Mouse (Mus musculus) 3T3-L1 (cell line): ENCODE results near the gene Bcan.

Experiments used
- DNase-seq: peaks from one replicate; pipeline ENCODE4 v3.0.0-alpha.2; 2015; ENCODE audit warnings: low read depth, low spot score

The Bcan gene

GRCm38 (mm10) chr3:88000181-88000580 is at the start of gene Bcan:
TSS of gene Bcan (minus strand) at chr3:88000230.
- no peak for DNase-seq

GRCm38 (mm10) chr3:88049532-88049931 is 49.5 kb upstream of the Bcan start:
- DNase-seq: no peak

- peak; percentile 98 for DNase-seq
Measured at GRCm38 (mm10) chr3:88042661-88043421, 42.8 kb upstream of the Bcan start, which contains the start of gene Gpatch4. TSS of gene Gpatch4 (plus strand) at chr3:88043108.

DNA sequence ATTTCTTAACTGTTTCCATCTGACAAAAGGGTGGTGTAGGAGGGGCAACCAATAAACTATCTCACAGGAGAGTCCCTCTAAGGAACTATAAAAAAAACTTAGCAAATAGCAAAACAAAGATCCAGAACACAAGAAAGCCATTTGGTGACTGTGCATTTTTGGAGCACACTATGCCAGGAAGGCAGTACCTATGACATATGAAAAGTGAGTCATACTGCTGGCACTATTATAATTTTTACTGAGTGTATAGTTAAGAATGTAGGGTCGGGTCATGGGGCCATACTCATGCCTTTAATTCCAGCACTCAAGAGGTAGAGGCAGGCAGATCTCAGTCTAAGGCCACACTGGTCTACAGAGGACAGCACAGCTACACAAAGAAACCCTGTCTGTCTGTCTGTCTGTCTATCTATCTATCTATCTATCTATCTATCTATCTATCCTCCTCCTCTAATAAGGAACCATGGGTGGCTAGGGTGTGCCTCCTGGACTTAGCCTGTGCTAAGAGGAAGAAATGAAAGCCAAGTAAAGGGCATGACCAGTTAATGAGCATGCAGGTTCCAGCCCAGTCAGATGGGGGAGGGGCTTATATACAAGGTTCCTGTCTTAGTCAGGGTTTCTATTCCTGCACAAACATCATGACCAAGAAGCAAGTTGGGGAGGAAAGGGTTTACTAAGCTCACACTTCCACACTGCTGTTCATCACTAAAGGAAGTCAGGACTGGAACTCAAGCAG is 35.7 kb upstream of the Bcan start:
- peak; percentile 80 for DNase-seq

- DNase-seq: no peak
Measured at GRCm38 (mm10) chr3:88033506-88033905, 33.5 kb upstream of the Bcan start.

DNA sequence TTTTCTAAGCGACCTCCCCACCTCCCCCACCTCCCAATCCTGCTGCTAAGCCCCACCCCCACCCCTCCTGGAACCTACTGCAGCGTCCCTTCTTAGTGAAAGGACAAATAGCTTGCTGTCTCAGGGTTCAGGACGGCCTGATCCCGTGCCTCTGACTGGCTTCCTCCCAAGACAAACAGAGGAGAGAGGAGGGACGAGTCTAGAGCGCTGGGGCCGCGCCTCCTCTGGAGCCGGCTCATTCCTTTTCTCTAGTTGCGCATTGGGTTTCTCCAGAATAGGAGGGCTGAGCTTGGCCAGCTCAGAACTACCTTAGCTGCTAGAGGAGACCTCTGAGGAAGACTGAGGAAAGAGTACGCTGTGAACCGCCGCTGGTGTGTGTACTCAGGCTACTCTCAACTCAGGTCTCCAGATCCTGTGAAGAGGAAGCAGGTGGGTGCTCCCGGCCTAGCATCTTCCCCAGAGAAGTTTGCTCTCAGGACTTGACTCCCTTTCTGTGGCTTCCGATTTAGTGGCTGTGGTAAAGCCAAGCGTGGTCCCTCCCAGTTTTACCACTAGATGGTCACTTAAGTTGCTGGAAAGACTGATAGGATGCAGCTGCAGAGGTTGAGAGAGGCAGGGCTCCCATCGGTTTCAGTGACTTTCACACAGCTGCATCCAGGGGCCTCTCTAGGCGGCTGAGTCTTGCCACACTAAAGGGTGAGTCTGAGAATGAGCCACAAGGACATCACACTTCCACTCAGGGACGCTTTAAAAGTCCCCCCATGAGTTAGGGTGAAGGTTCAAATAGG is 30.8 kb upstream of the Bcan start:
- no peak for DNase-seq

GRCm38 (mm10) chr3:88027434-88028186 is 27.6 kb upstream of the Bcan start, which contains the start of gene Hapln2:
TSS of gene Hapln2 (minus strand) at chr3:88027583.
- peak; percentile 45 for DNase-seq

DNA sequence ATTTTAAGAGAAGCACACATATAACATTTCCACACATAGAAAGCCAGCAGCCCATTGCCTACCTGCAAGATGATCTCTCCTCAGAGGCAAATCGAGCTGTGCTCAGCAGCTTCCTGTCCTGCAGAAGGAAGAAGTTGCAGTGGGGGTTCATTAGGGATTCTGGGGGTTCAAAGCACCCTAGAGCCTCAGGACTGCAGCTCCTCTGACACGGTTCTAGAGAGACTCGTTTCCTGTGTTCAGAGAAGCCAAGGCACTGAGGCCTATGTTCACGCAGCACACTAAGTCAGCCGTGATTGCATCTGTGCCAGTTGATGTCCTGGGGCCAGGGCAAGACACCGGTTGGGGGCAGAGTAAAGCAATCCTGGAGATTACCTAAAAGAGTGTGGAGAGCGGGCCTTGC is 26.8 kb upstream of the Bcan start:
- no peak for DNase-seq

DNA sequence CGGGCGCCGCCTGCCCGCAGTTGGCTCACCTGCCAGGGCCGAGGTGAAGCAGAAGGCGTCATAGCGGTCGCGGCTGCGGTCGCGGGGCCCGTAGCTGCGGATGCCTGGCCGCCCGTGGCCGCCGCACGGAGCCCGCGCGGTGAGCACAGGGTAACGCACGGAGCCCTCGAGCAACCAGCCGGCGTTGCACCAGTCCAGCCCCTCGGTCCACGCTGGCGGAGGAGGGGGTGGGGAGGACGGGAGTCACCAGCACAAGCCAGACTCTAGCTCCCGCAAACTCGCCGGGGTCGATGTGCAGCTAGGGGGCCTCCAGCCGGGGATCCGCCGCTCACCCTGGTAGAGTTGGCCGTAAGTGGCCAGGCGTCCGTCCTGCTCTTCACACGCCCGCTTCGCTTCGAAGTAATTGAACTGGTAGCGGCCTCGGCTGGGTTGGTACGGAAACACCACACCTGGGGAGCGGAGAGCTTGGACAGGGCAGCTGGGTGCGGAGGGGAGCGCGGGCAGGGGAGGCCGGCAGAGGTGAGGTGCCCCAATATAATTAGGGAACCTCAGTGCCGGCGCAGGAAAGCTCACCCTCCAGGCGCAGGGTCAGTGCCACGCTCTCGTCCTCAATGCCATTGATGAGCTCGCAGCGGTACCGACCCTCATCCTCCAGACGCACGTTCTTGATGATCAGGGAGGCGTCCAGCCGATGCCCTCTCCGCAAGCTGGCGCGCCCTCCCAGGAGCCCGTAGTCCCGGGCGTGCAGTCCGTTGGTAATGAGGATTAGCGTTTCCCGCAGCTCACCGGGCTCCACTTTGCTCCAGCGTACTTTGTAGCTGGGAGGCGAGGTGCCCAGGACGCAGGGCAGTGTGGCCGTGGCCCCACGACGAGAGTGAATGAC is 23.4 kb upstream of the Bcan start:
- no peak for DNase-seq

- DNase-seq: no peak
Measured at GRCm38 (mm10) chr3:88022322-88023191, 22.5 kb upstream of the Bcan start.

DNA sequence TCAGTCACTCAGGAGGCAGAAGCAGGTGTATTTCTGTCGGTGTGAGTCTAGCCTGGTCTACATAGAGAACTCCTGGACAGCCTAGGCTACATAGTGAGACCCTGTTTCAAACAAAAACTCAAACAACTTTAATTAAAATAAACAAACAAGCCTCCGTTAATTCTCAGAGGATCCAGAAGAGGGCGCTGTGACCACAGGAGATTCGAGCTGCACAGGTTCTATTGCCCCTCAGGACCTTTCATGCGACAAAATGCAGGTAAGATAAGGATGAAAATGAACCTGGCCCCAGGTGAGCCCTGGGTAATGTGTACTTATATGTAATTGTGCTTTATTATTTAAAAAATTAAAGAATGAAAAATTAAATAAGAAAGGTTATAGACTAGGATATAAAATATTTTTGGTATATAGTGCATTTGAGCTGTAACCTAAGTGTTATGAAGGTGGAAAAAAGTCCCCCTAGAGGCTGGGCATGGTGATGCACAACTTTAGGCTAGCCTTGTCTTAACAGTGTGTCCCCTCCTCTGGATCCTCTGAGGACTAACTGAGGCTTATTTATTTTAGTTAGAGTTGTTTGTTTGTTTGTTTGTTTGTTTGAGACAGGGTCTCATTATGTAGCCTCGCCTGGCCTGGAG is 10.7 kb upstream of the Bcan start:
- peak; percentile 74 for DNase-seq

GRCm38 (mm10) chr3:88005822-88006786 is 6.1 kb upstream of the Bcan start:
- peak; percentile 59 for DNase-seq

DNA sequence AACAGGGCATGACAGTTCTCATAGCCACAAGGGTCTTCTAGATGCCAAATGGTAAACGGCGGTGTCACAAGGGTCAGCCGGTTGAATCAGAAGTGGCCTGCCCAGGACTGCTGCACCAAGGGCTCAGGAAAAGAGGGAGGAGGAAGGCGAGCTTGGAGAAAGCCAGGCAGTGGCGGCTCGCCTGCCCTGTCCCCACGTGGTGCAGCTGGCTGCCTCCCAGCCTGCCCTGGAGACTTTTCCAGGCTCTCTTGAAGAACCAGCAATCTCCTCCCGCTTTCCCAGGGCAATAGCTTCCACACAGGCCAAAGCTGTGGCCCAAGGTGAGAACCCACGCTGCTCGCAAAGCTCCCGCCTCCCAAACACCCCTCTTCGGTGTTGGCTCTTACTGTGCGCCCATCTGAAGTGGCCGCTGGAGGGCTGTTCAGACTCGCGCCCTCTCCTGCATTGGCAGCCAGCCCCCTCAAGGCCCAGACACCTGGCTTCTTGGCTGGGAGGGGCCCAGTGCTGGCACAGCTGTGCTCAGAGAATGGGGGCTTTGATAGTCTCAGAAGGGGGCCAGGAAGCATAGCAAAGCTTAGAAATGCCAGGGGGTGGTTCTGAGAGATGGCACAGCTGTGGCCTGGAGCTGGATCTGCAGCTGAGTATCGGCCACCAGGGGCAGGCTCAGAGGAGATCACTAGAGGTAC is 2.4 kb upstream of the Bcan start:
- no peak for DNase-seq

- no peak for DNase-seq
Measured at GRCm38 (mm10) chr3:88000816-88001595, 976 bp upstream of the Bcan start.

- DNase-seq: no peak
Measured at GRCm38 (mm10) chr3:87999243-87999895, 661 bp downstream of the Bcan start.

DNA sequence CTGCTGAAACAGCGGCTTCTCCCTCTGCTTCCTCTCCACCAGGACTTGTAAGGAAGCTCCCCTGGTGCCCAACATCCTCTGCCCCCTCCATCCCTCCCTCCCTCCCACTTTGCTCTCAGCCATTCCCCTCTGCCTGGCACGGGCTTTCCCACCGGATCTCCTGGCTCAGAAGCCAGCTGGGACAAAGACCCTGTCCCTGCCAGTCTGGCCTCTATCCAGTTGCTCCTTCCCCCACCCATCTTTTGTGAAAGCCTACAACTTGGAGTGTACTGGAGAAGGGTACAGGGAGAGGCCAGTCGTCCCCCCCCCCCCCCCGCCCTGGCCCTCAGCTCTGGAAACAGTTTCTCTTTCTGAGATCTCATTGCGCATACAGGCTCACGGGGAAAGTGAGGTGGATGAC is 1.3 kb downstream of the Bcan start:
- DNase-seq: no peak
